Mouse (Mus musculus): Measurements from ENCODE around the gene Lrmda.

GRCm38 (mm10) chr14:22549166-22549565 lies 529.7 kb downstream of the Lrmda start:
- no peak for TF ChIP-seq POLR2A (IDR thresholded peaks at IDR 0.05; ENCODE audit: borderline replicate concordance, low read depth, low read length)
- no peak for TF ChIP-seq CTCF (IDR thresholded peaks at IDR 0.05; ENCODE audit: low read depth, low read length)
